Mouse (Mus musculus) limb, embryonic 14.5 days (tissue): ENCODE measurements around the gene Apol9b. TPM values are rescaled to one million over a fixed set of nuclear protein-coding genes. Genes with fewer than 3 reads are reported as not detected.

Source experiments
- ATAC-seq: fragments of 200-750 bp; cut with Nextera tagmentation; 2 replicates; pipeline ENCODE4 v1.8.0; 2017; ENCODE audit warnings: low read depth, moderate number of reproducible peaks, moderate TSS enrichment; ENCODE audit not compliant: low FRiP score
- DNase-seq: peaks from one replicate; pipeline ENCODE4 v3.0.0-alpha.2; 2015; ENCODE audit warnings: low spot score
- H3K27ac ChIP-seq: fragments of 300-500 bp; sonication (generic); replicated peaks from 2 replicates; pipeline ENCODE4 v1.5.1; 2014; ENCODE audit warnings: low read depth, mild to moderate bottlenecking, low read length, moderate library complexity, mixed read lengths
- H3K27me3 ChIP-seq: fragments of 300-500 bp; sonication (generic); 2 replicates; pipeline ENCODE4 v1.6.1; 2014; ENCODE audit warnings: low read length, mixed read lengths; ENCODE audit not compliant: control insufficient read depth, insufficient read depth
- H3K36me3 ChIP-seq: fragments of 300-500 bp; sonication (generic); 2 replicates; pipeline ENCODE4 v1.6.1; 2014; ENCODE audit warnings: mild to moderate bottlenecking, low read length, moderate library complexity, mixed read lengths; ENCODE audit not compliant: control insufficient read depth, insufficient read depth
- H3K4me1 ChIP-seq: fragments of 300-500 bp; sonication (generic); 2 replicates; pipeline ENCODE4 v1.6.1; 2014; ENCODE audit warnings: antibody characterized with exemption, low read length, mixed read lengths; ENCODE audit not compliant: control insufficient read depth, insufficient read depth
- H3K4me2 ChIP-seq: fragments of 300-500 bp; sonication (generic); replicated peaks from 2 replicates; pipeline ENCODE4 v1.6.1; 2014; ENCODE audit warnings: low read depth, mild to moderate bottlenecking, low read length, moderate library complexity; ENCODE audit not compliant: severe bottlenecking
- H3K4me3 ChIP-seq: fragments of 300-500 bp; sonication (generic); replicated peaks from 2 replicates; pipeline ENCODE4 v1.5.1; 2014; ENCODE audit warnings: low read length
- H3K9ac ChIP-seq: fragments of 300-500 bp; sonication (generic); 2 replicates; pipeline ENCODE4 v1.6.1; 2014; ENCODE audit warnings: mild to moderate bottlenecking, low read depth, low read length, moderate library complexity; ENCODE audit not compliant: severe bottlenecking
- H3K9me3 ChIP-seq: fragments of 300-500 bp; sonication (generic); 2 replicates; pipeline ENCODE4 v1.6.1; 2016; ENCODE audit warnings: low read length; ENCODE audit not compliant: control insufficient read depth
- POLR2A ChIP-seq: fragments of 200-500 bp; IDR thresholded peaks from 2 replicates; pipeline ENCODE4 v1.8.0; 2012; ENCODE audit warnings: inconsistent platforms, mild to moderate bottlenecking, moderate library complexity, borderline replicate concordance; ENCODE audit not compliant: insufficient read depth, insufficient read length; ENCODE audit errors: extremely low read depth
- WGBS: fragments of 180-500 bp; shearing (Covaris S2); extraction: QIAGEN DNeasy Blood & Tissue Kit; methylation state at CpG from one replicate; pipeline ENCODE4 v1.1.7; 2014; 5-methylcytosine and 5-hydroxymethylcytosine counted together
- polyA plus RNA-seq, 2 experiments: library from polyadenylated mRNA; depleted of rRNA in 1 of 2; stranded (reverse) in 1 of 2; unstranded in 1 of 2; fragments of >200 nt; fragmentation: Nextera tagmentation in 1 of 2; extraction: Ambion mirVana in 1 of 2; gene quantifications; 2 replicates each; pipeline versions ENCODE4 v1.2.1 to v1.2.3; 2012 to 2014

Apol9b gene
- polyA plus RNA-seq, 2 experiments: 0.09 TPM; not detected in 1

DNA sequence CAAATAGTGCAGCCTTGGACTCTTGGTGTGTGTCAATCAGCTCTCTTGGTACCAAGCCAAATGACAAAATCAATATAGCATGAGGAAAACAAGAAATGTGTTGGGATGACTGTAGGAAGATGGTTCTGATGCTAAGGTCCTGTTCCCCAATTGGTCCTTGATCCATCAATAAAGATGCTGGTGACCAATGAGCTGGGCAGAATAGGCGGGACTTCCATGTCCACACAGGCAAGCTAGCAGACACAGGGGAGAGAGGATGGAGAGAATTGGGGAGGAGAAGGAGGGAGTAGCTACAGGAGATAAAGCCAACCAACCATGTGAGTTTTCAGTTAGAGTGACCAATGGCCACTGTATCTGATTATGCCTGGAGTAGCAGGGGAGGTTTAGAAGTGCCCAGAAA is 17.5 kb downstream of the Apol9b start:
- Histone ChIP-seq H3K27ac (no peak overlapping the region), H3K9me3 (no peaks in the 10 kb centered on the region; the same call in 1 of the 2 replicates), H3K4me3 (no peak overlapping the region), H3K36me3 (no peaks in the 10 kb centered on the region), H3K27me3 (no peaks in the 10 kb centered on the region), H3K4me2 (no peak overlapping the region), H3K4me1 (no peaks in the 10 kb centered on the region), H3K9ac (no peak overlapping the region)
- 88% methylated on average over 1 of the region's 1 CpGs for WGBS
- DNase-seq (no peak), ATAC-seq (no peak)
- TF ChIP-seq POLR2A: no peak

- TF ChIP-seq POLR2A: no peak
- H3K36me3 ChIP-seq: no peaks in the 10 kb centered on the region
- H3K9ac ChIP-seq: no peak overlapping the region
- no peak overlapping the region for H3K4me2 ChIP-seq
- no peaks in the 10 kb centered on the region for H3K4me1 ChIP-seq
- H3K9me3 ChIP-seq: no peaks in the 10 kb centered on the region; the same call in 1 of the 2 replicates
- no peak overlapping the region for H3K27ac ChIP-seq
- ATAC-seq (no peak), DNase-seq (no peak)
- 87% methylated on average over 3 of the region's 3 CpGs for WGBS
- H3K4me3 ChIP-seq: no peak overlapping the region
- no peaks in the 10 kb centered on the region for H3K27me3 ChIP-seq
Observed at GRCm38 (mm10) chr15:77748414-77748813, 19.6 kb downstream of the Apol9b start.

GRCm38 (mm10) chr15:77749717-77750116 is 20.9 kb downstream of the Apol9b start:
- no peak overlapping the region for H3K4me3 ChIP-seq
- no peak for ATAC-seq

GRCm38 (mm10) chr15:77750461-77750860 is 21.6 kb downstream of the Apol9b start:
- ATAC-seq: no peak
- no peak overlapping the region for H3K27ac ChIP-seq
- H3K4me3 ChIP-seq: no peak overlapping the region

More at GRCm38 (mm10) chr15:77749717-77750116, 20.9 kb downstream of the Apol9b start:
- no peak overlapping the region for H3K27ac ChIP-seq
- no peak for DNase-seq
- H3K27me3 ChIP-seq: no peaks in the 10 kb centered on the region
- no peak overlapping the region for H3K9ac ChIP-seq
- 92% methylated on average over 10 of the region's 10 CpGs for WGBS
- no peak for TF ChIP-seq POLR2A
- H3K4me2 ChIP-seq: no peak overlapping the region
- no peaks in the 10 kb centered on the region for H3K4me1 ChIP-seq
- no peaks in the 10 kb centered on the region; the same call in 1 of the 2 replicates for H3K9me3 ChIP-seq
- H3K36me3 ChIP-seq: no peaks in the 10 kb centered on the region

GRCm38 (mm10) chr15:77752443-77752842 is 23.6 kb downstream of the Apol9b start:
- no peaks in the 10 kb centered on the region; the same call in 1 of the 2 replicates for H3K9me3 ChIP-seq
- TF ChIP-seq POLR2A: no peak
- DNase-seq: no peak
- no peak overlapping the region for H3K4me2 ChIP-seq
- H3K36me3 ChIP-seq: no peaks in the 10 kb centered on the region
- no peak for ATAC-seq
- H3K27ac ChIP-seq: no peak overlapping the region
- no peaks in the 10 kb centered on the region for H3K27me3 ChIP-seq
- no peaks in the 10 kb centered on the region for H3K4me1 ChIP-seq
- no peak overlapping the region for H3K9ac ChIP-seq
- no peak overlapping the region for H3K4me3 ChIP-seq
- WGBS: 74% methylated on average over 11 of the region's 11 CpGs

More at GRCm38 (mm10) chr15:77750461-77750860, 21.6 kb downstream of the Apol9b start:
- DNase-seq: peak; percentile 12
- Histone ChIP-seq H3K4me2 (no peak overlapping the region), H3K9ac (no peak overlapping the region), H3K4me1 (no peaks in the 10 kb centered on the region), H3K27me3 (no peaks in the 10 kb centered on the region), H3K9me3 (no peaks in the 10 kb centered on the region; the same call in 1 of the 2 replicates), H3K36me3 (no peaks in the 10 kb centered on the region)
- 41% methylated on average over 1 of the region's 1 CpGs for WGBS
- no peak for TF ChIP-seq POLR2A

GRCm38 (mm10) chr15:77755132-77755531 is 26.3 kb downstream of the Apol9b start:
- Histone ChIP-seq H3K9ac (no peak overlapping the region), H3K4me3 (no peak overlapping the region), H3K4me1 (no peaks in the 10 kb centered on the region), H3K36me3 (peaks cover 3% of the 10 kb centered on the region; the same call in 1 of the 2 replicates), H3K27ac (no peak overlapping the region), H3K9me3 (no peaks in the 10 kb centered on the region), H3K4me2 (no peak overlapping the region), H3K27me3 (no peaks in the 10 kb centered on the region)
- no peak for TF ChIP-seq POLR2A
- DNase-seq (no peak), ATAC-seq (no peak)
- whole genome bisulfite sequencing: no CpG with 5 or more reads among the region's 2 CpGs
